Mouse (Mus musculus): Measurements from ENCODE around the gene Ndufb10. TPM values are rescaled to one million over a fixed set of nuclear protein-coding genes. Genes with fewer than 3 reads are reported as not detected.
A peak's percentile ranks its signal among the peaks of the same experiment; 100 is the strongest.
"Not testable (repeated sequence)": the region's sequence is repeated elsewhere in the genome, so short reads cannot be mapped to it uniquely, and the experiment has no call there.

The Ndufb10 gene
- polyA plus RNA-seq, 1 experiment from 2014 or later: 223 TPM

DNA sequence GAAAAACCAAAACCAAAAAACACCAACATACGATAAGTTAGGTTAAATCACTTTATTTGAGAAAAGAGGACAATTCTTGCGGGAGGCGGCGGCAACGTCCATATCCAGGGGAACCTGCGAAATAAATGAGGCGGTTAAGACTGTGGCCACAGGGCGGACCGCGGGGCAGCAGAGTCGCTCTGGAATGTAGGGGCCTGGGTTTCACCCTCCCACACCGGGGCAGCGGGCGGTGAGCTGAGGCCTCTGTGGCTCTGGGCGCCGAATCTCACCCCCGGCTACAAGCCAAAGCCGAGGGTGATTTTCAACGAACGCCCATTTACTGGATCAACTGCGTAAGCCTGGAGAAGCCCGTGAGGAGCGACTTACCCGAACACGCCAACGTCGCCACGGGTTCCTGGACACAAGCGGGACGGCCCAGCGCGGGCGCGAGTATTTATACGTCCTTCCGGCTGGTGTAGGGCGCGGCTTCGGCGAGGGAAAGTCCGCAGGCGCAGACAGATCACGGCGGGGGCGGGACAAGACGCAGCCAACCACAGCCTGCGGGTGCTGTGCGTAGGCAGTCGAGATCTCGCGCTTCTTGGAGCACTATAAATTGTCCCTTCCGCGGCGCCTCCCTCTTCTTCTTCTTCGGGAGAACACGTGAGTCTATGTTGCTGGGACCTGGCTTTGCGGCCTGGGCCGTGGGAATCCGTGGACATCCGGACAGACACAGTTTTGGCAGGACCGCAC, 4.6 kb downstream of the Ndufb10 start:
- Histone ChIP-seq H3K27ac (ENCODE audit: low read depth, low read length) (peak overlapping the region; percentile 56), H3K27me3 (ENCODE audit: control insufficient read depth, insufficient read depth, low read length) (no peaks in the 10 kb centered on the region), H3K4me2 (replicated peaks; ENCODE audit: low read depth, low read length) (peak overlapping the region; percentile 80), H3K9me3 (ENCODE audit: control insufficient read depth, low read length) (no peaks in the 10 kb centered on the region), H3K4me1 (replicated peaks; ENCODE audit: control insufficient read depth, insufficient read depth, low read length) (peaks cover 10% of the 10 kb centered on the region), H3K9ac (ENCODE audit: low read depth, low read length) (peak overlapping the region; percentile 81), H3K4me3 (ENCODE audit: low read depth, low read length) (peak overlapping the region; percentile 75), H3K36me3 (ENCODE audit: control insufficient read depth, insufficient read depth, low read length) (0 out of 2 replicates have a peak, but pooled peaks cover 6% of the 10 kb centered on the region)
- under 1% methylated on average over 58 of the region's 61 CpGs for WGBS
- DNase-seq (ENCODE audit: low spot score) (peak; percentile 98), ATAC-seq (ENCODE audit: low FRiP score) (peak; percentile 97)

DNA sequence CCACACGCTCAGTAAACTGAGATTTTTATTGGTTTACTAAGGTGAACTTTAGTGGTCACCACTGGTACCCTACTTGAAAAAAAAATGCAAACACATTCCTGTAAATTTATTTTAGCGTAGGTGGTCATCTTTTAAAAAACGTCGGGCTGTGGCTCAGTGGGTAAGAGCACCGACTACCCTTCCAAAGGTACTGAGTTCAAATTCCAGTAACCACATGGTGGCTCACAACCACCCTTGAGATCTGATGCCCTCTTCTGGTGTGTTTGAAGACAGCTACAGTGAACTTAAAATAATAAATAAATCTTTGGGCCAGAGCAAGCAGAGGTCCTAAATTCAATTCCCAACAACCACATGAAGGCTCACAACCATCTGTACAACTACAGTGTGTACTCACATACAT, 5.3 kb downstream of the Ndufb10 start:
- H3K36me3 ChIP-seq (ENCODE audit: control insufficient read depth, insufficient read depth, low read length); DNase-seq (ENCODE audit: low spot score); H3K27ac ChIP-seq (ENCODE audit: low read depth, low read length); ATAC-seq (ENCODE audit: low FRiP score); H3K27me3 ChIP-seq (ENCODE audit: control insufficient read depth, insufficient read depth, low read length); H3K9me3 ChIP-seq (ENCODE audit: control insufficient read depth, low read length): not testable (repeated sequence)
- peaks cover 10% of the 10 kb centered on the region for H3K4me1 ChIP-seq (replicated peaks; ENCODE audit: control insufficient read depth, insufficient read depth, low read length)
- H3K9ac ChIP-seq (ENCODE audit: low read depth, low read length): peak overlapping the region; percentile 81; the same call in 1 of the 2 replicates
- H3K4me2 ChIP-seq (replicated peaks; ENCODE audit: low read depth, low read length): peak overlapping the region; percentile 61
- WGBS: 60% methylated on average over 5 of the region's 5 CpGs
- peak overlapping the region; percentile 75 for H3K4me3 ChIP-seq (ENCODE audit: low read depth, low read length)

GRCm38 (mm10) chr17:24717943-24718342, 6.3 kb downstream of the Ndufb10 start, which contains the start of the genes Rnf151 and Rps2:
Gene Rnf151, minus strand, starts transcription at chr17:24718063.
Gene Rps2, plus strand, starts transcription at chr17:24718116.
- ATAC-seq (ENCODE audit: low FRiP score): no peak
- Histone ChIP-seq H3K9me3 (ENCODE audit: control insufficient read depth, low read length) (no peaks in the 10 kb centered on the region), H3K4me1 (replicated peaks; ENCODE audit: control insufficient read depth, insufficient read depth, low read length) (peaks cover 6% of the 10 kb centered on the region), H3K9ac (ENCODE audit: low read depth, low read length) (no peak within 1 kb of the TSS), H3K4me3 (ENCODE audit: low read depth, low read length) (peak within 1 kb of the TSS; percentile 75), H3K36me3 (ENCODE audit: control insufficient read depth, insufficient read depth, low read length) (0 out of 2 replicates have a peak, but pooled peaks cover 6% of the 10 kb centered on the region), H3K27ac (ENCODE audit: low read depth, low read length) (no peak within 1 kb of the TSS), H3K4me2 (replicated peaks; ENCODE audit: low read depth, low read length) (peak within 1 kb of the TSS; percentile 61), H3K27me3 (ENCODE audit: control insufficient read depth, insufficient read depth, low read length) (no peaks in the 10 kb centered on the region)
- DNase-seq (ENCODE audit: low spot score): no peak
- 86% methylated on average over 4 of the region's 4 CpGs for WGBS

- H3K27ac ChIP-seq (ENCODE audit: low read depth, low read length): no peak overlapping the region
- H3K4me2 ChIP-seq (replicated peaks; ENCODE audit: low read depth, low read length): no peak overlapping the region
- peaks cover under 1% of the 10 kb centered on the region; the same call in 1 of the 2 replicates for H3K4me1 ChIP-seq (replicated peaks; ENCODE audit: control insufficient read depth, insufficient read depth, low read length)
- ATAC-seq (ENCODE audit: low FRiP score): no peak
- no peaks in the 10 kb centered on the region for H3K9me3 ChIP-seq (ENCODE audit: control insufficient read depth, low read length)
- H3K27me3 ChIP-seq (ENCODE audit: control insufficient read depth, insufficient read depth, low read length): no peaks in the 10 kb centered on the region
- no peak overlapping the region for H3K9ac ChIP-seq (ENCODE audit: low read depth, low read length)
- 94% methylated on average over 15 of the region's 15 CpGs for WGBS
- H3K4me3 ChIP-seq (ENCODE audit: low read depth, low read length): no peak overlapping the region
- no peak for DNase-seq (ENCODE audit: low spot score)
- 0 out of 2 replicates have a peak, but pooled peaks cover 2% of the 10 kb centered on the region for H3K36me3 ChIP-seq (ENCODE audit: control insufficient read depth, insufficient read depth, low read length)
These were observed 8.1 kb downstream of the Ndufb10 start for GRCm38 (mm10) chr17:24716166-24716682.

DNA sequence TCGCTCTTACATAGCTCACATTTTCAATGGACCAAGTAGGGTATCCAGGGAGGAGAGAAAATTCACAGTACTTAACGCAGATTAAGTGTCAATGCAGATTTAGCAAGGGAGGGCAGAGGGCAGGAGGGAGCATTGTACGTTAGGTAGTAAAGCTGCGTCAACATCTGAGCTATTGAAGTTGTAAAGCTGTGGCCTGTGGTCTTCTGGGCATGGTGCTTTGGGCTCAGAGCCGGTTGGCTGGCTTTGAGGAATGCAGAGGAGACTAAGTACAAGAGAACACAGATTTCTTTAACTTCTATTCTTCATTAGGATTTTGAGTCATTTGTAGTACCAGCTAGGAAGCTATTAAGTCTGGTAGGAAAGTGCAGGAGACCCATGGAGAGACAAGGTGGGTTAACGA, 8.7 kb downstream of the Ndufb10 start:
- Histone ChIP-seq H3K4me1 (replicated peaks; ENCODE audit: control insufficient read depth, insufficient read depth, low read length) (no peaks in the 10 kb centered on the region), H3K36me3 (ENCODE audit: control insufficient read depth, insufficient read depth, low read length) (0 out of 2 replicates have a peak, but pooled peaks cover 2% of the 10 kb centered on the region), H3K27me3 (ENCODE audit: control insufficient read depth, insufficient read depth, low read length) (no peaks in the 10 kb centered on the region), H3K4me3 (ENCODE audit: low read depth, low read length) (no peak overlapping the region), H3K27ac (ENCODE audit: low read depth, low read length) (no peak overlapping the region), H3K9me3 (ENCODE audit: control insufficient read depth, low read length) (no peaks in the 10 kb centered on the region), H3K9ac (ENCODE audit: low read depth, low read length) (no peak overlapping the region), H3K4me2 (replicated peaks; ENCODE audit: low read depth, low read length) (no peak overlapping the region)
- no peak for DNase-seq (ENCODE audit: low spot score)
- 78% methylated on average over 6 of the region's 6 CpGs for WGBS
- no peak for ATAC-seq (ENCODE audit: low FRiP score)

DNA sequence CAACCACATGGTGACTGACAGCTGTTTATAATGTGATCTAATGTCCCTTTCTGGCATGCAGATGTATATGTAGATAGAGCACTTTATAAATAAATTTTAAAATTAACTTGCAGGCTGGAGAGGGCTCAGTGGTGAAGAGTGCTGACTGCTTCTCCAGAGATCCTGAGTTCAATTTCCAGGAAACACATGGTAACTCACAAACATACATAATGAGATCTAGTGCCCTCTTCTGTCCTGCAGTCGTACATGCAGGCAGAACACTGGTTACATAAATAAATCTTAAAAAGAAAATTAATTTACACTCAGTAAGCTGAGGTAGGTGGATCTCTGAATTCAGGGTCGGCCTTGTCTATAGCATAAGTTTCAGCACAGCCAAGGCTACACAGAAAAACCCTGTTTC, 15.6 kb downstream of the Ndufb10 start:
- DNase-seq (ENCODE audit: low spot score) (no peak), ATAC-seq (ENCODE audit: low FRiP score) (no peak)
- H3K27me3 ChIP-seq (ENCODE audit: control insufficient read depth, insufficient read depth, low read length): no peaks in the 10 kb centered on the region
- H3K36me3 ChIP-seq (ENCODE audit: control insufficient read depth, insufficient read depth, low read length): peaks cover 13% of the 10 kb centered on the region; the same call in 1 of the 2 replicates
- H3K9ac ChIP-seq (ENCODE audit: low read depth, low read length): no peak overlapping the region
- H3K4me2 ChIP-seq (replicated peaks; ENCODE audit: low read depth, low read length): no peak overlapping the region
- no peak overlapping the region for H3K4me3 ChIP-seq (ENCODE audit: low read depth, low read length)
- 35% methylated on average over 2 of the region's 2 CpGs for WGBS
- no peaks in the 10 kb centered on the region for H3K9me3 ChIP-seq (ENCODE audit: control insufficient read depth, low read length)
- H3K27ac ChIP-seq (ENCODE audit: low read depth, low read length): no peak overlapping the region
- no peaks in the 10 kb centered on the region; the same call in 1 of the 2 replicates for H3K4me1 ChIP-seq (replicated peaks; ENCODE audit: control insufficient read depth, insufficient read depth, low read length)

- Histone ChIP-seq H3K9ac (ENCODE audit: low read depth, low read length) (peak overlapping the region; percentile 51), H3K9me3 (ENCODE audit: control insufficient read depth, low read length) (no peaks in the 10 kb centered on the region), H3K4me1 (replicated peaks; ENCODE audit: control insufficient read depth, insufficient read depth, low read length) (no peaks in the 10 kb centered on the region; the same call in 1 of the 2 replicates), H3K27me3 (ENCODE audit: control insufficient read depth, insufficient read depth, low read length) (no peaks in the 10 kb centered on the region), H3K4me3 (ENCODE audit: low read depth, low read length) (peak overlapping the region; percentile 42), H3K27ac (ENCODE audit: low read depth, low read length) (0 out of 2 replicates have a peak overlapping the region, but pooled peaks have one; percentile 27), H3K36me3 (ENCODE audit: control insufficient read depth, insufficient read depth, low read length) (peaks cover 13% of the 10 kb centered on the region; the same call in 1 of the 2 replicates), H3K4me2 (replicated peaks; ENCODE audit: low read depth, low read length) (peak overlapping the region; percentile 55)
- 6% methylated on average over 24 of the region's 24 CpGs for WGBS
- peak; percentile 63 for ATAC-seq (ENCODE audit: low FRiP score)
- DNase-seq (ENCODE audit: low spot score): no peak
These were observed 16.4 kb downstream of the Ndufb10 start for GRCm38 (mm10) chr17:24707801-24708425.

- WGBS: 5% methylated on average over 32 of the region's 32 CpGs
- Histone ChIP-seq H3K9ac (ENCODE audit: low read depth, low read length) (peak within 1 kb of the TSS; percentile 51), H3K4me3 (ENCODE audit: low read depth, low read length) (peak within 1 kb of the TSS; percentile 42), H3K27me3 (ENCODE audit: control insufficient read depth, insufficient read depth, low read length) (no peaks in the 10 kb centered on the region), H3K27ac (ENCODE audit: low read depth, low read length) (0 out of 2 replicates have a peak within 1 kb of the TSS, but pooled peaks have one; percentile 27), H3K9me3 (ENCODE audit: control insufficient read depth, low read length) (no peaks in the 10 kb centered on the region), H3K4me1 (replicated peaks; ENCODE audit: control insufficient read depth, insufficient read depth, low read length) (no peaks in the 10 kb centered on the region; the same call in 1 of the 2 replicates), H3K36me3 (ENCODE audit: control insufficient read depth, insufficient read depth, low read length) (peaks cover 13% of the 10 kb centered on the region; the same call in 1 of the 2 replicates), H3K4me2 (replicated peaks; ENCODE audit: low read depth, low read length) (peak within 1 kb of the TSS; percentile 55)
- DNase-seq (ENCODE audit: low spot score): peak; percentile 98
- peak; percentile 86 for ATAC-seq (ENCODE audit: low FRiP score)
These were observed 17.1 kb downstream of the Ndufb10 start, which contains the start of gene Tbl3 for GRCm38 (mm10) chr17:24706982-24707800. Gene Tbl3, minus strand, starts transcription at chr17:24707660.
